ENCODE assay signal across 6 mouse cellular contexts in genomic region chr17:5624815-5625214, GRCm38 (mm10).
DNase-seq lines count a peak whose midpoint lies in the region; ATAC-seq and TF ChIP-seq lines count a peak whose summit lies in the region.
"Not testable (repeated sequence)": the region's sequence is repeated elsewhere in the genome, so short reads cannot be mapped to it uniquely, and the experiment has no call there.

No protein-coding gene starts in this region.

- peaks cover 53% of the 10 kb centered on the region for H3K4me1 ChIP-seq in liver, embryonic 13.5 days (replicated peaks)
- peaks cover 41% of the 10 kb centered on the region for H3K4me1 ChIP-seq in liver, embryonic 15.5 days (replicated peaks)
- peaks cover 11% of the 10 kb centered on the region for H3K4me1 ChIP-seq in liver, postnatal 0 days (ENCODE audit: insufficient read depth)

- H3K36me3 ChIP-seq in liver, embryonic 13.5 days; liver, embryonic 15.5 days (replicated peaks); liver, postnatal 0 days (replicated peaks; ENCODE audit: insufficient read depth, low read length): not testable (repeated sequence)

- DNase-seq in c-Kit-negative CD71-positive TER-119-positive erythroid progenitor cells, embryonic 14.5 days (ENCODE audit: low read depth, low spot score), result peak; percentile 36
- peak; percentile 28 for DNase-seq in liver
- peak; percentile 32 for DNase-seq in liver, embryonic 13.5 days
- DNase-seq in liver, postnatal 0 days, result not testable (repeated sequence)

- TF ChIP-seq EP300 in liver, postnatal 0 days (IDR thresholded peaks at IDR 0.05; ENCODE audit: low read depth), result not testable (repeated sequence)

- H3K9me3 ChIP-seq in liver, embryonic 13.5 days (replicated peaks); liver, embryonic 15.5 days (replicated peaks); liver, postnatal 0 days (ENCODE audit: low read length): not testable (repeated sequence)

- not testable (repeated sequence) for H3K27ac ChIP-seq in liver, embryonic 13.5 days; liver, embryonic 15.5 days (replicated peaks); liver, postnatal 0 days (ENCODE audit: low read depth)

- not testable (repeated sequence) for H3K9ac ChIP-seq in liver, embryonic 13.5 days; liver, embryonic 15.5 days; liver, postnatal 0 days (replicated peaks)

- not testable (repeated sequence) for H3K4me3 ChIP-seq in liver, embryonic 13.5 days (replicated peaks); liver, embryonic 15.5 days (replicated peaks); liver, postnatal 0 days (ENCODE audit: low read depth, low read length)

- peak overlapping the region; percentile 26 for H3K4me2 ChIP-seq in liver, embryonic 13.5 days
- H3K4me2 ChIP-seq in liver, embryonic 15.5 days, result peak overlapping the region; percentile 40; the same call in 1 of the 2 replicates
- H3K4me2 ChIP-seq in liver, postnatal 0 days (ENCODE audit: low read depth, low read length), result peak overlapping the region; percentile 29

- not testable (repeated sequence) for H3K27me3 ChIP-seq in liver, embryonic 13.5 days; liver, embryonic 15.5 days; liver, postnatal 0 days (ENCODE audit: insufficient read depth, low read length)

- peak; percentile 59 for ATAC-seq in erythroblast, adult 5-6 weeks (replicated peaks; ENCODE audit: low FRiP score, poor library complexity, severe bottlenecking)
- peak; percentile 84 for ATAC-seq in liver, embryonic 13.5 days (ENCODE audit: low read depth)
- ATAC-seq in liver, embryonic 15.5 days (ENCODE audit: insufficient read depth), result peak; percentile 66
- not testable (repeated sequence) for ATAC-seq in liver, postnatal 0 days

- WGBS in liver, embryonic 13.5 days (ENCODE audit: insufficient replicate concordance), result 13% methylated on average over 1 of the region's 1 CpGs
- 23% methylated on average over 1 of the region's 1 CpGs for WGBS in liver, embryonic 15.5 days (ENCODE audit: insufficient replicate concordance)
- 56% methylated on average over 1 of the region's 1 CpGs for WGBS in liver, postnatal 0 days (ENCODE audit: insufficient replicate concordance)

- not testable (repeated sequence) for TF ChIP-seq CTCF in liver, postnatal 0 days (IDR thresholded peaks at IDR 0.05; ENCODE audit: low read depth)
